Mouse (Mus musculus): Measurements from ENCODE around the gene BC004004. TPM values are rescaled to one million over a fixed set of nuclear protein-coding genes. Genes with fewer than 3 reads are reported as not detected.
A peak's percentile ranks its signal among the peaks of the same experiment; 100 is the strongest.

The BC004004 gene
- polyA plus RNA-seq, 1 experiment from 2014 or later = 62.2 TPM

DNA sequence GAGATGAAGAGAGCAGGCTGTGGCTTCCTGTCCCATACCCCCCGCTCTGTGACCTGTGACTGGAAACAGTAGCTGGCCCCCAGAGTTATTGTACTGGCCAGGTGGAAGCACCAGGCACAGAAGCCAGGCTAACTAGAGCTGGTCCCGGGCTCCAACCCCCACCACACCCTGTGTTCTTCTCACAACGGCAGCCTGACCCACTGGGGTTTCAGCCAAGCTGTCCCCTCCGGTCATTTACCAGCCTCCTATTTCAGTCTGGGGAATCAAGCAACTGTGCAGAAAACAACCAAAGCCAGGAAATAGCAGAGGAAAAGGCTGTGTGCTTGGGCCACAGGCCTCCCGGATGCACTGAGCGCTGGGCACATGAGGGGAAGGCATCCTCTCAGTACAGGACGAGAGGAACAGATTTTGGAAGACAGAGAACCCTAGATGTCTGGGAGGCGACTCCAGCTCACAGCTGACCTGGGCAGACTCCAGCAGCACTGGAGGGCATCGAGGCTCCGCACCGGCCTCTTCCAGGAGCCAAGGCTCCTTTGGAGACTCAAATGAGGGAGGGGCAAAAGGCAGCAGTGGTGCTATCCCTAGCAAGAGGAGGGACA, 70.7 kb downstream of the BC004004 start:
- Histone ChIP-seq H3K27me3 (ENCODE audit: control insufficient read depth, insufficient read depth, low read length) (no peaks in the 10 kb centered on the region), H3K27ac (ENCODE audit: low read depth, low read length) (no peak overlapping the region), H3K4me2 (ENCODE audit: low read depth) (no peak overlapping the region), H3K9me3 (ENCODE audit: control insufficient read depth, low read length) (no peaks in the 10 kb centered on the region), H3K4me3 (ENCODE audit: low read depth, low read length) (no peak overlapping the region), H3K4me1 (ENCODE audit: control insufficient read depth, insufficient read depth, low read length) (peaks cover 11% of the 10 kb centered on the region), H3K9ac (ENCODE audit: low read length) (no peak overlapping the region), H3K36me3 (ENCODE audit: control insufficient read depth, insufficient read depth, low read length) (peaks cover 24% of the 10 kb centered on the region)
- WGBS = 90% methylated on average over 11 of the region's 11 CpGs
- ATAC-seq (ENCODE audit: insufficient read depth, low FRiP score, low TSS enrichment) (no peak), DNase-seq (ENCODE audit: low spot score) (no peak)

DNA sequence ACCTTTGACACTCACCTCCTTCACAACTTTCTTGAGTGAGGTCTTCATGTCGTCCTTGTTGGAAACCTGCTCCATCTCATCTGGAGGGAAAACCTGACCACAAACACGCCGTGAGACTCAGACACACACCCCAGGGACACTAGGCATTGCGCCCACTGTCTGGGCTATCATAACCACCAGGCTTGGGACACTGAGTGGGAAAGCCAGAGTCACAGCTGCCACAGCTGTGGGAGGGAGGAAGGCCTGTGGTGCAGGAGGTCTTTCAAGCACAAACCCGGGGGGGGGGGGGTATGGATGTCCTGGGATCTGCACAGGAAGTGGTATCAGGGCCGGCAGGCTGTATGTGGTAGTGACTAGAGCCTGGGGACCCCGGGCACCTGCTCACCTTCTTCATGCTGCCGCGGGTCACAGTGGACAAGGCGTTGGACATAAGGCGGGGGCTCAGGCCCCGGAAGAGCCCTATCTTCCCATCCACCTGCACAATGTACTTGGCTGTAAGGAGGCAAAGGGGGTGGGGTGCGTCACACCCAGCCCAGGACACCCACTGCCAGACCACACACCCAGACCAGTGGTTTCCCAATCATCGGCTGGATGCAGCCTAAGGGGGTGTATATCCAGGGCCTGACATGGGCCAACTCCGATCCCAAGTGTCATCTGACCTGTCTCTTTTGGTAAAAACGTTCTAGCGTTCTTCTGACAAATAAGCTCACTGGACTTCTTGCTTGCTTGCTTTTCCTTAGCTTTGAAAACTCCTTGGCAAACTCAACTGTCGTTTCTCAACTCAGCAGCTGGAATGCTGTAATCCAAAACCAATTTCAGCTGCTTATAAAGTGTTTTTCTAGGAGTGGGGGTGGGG, 72.0 kb downstream of the BC004004 start:
- Histone ChIP-seq H3K27ac (ENCODE audit: low read depth, low read length) (no peak overlapping the region), H3K27me3 (ENCODE audit: control insufficient read depth, insufficient read depth, low read length) (no peaks in the 10 kb centered on the region), H3K9me3 (ENCODE audit: control insufficient read depth, low read length) (no peaks in the 10 kb centered on the region), H3K4me2 (ENCODE audit: low read depth) (no peak overlapping the region), H3K9ac (ENCODE audit: low read length) (no peak overlapping the region), H3K4me1 (ENCODE audit: control insufficient read depth, insufficient read depth, low read length) (peaks cover 11% of the 10 kb centered on the region), H3K36me3 (ENCODE audit: control insufficient read depth, insufficient read depth, low read length) (peaks cover 23% of the 10 kb centered on the region), H3K4me3 (ENCODE audit: low read depth, low read length) (no peak overlapping the region)
- 85% methylated on average over 17 of the region's 18 CpGs for WGBS
- ATAC-seq (ENCODE audit: insufficient read depth, low FRiP score, low TSS enrichment) = no peak
- no peak for DNase-seq (ENCODE audit: low spot score)

DNA sequence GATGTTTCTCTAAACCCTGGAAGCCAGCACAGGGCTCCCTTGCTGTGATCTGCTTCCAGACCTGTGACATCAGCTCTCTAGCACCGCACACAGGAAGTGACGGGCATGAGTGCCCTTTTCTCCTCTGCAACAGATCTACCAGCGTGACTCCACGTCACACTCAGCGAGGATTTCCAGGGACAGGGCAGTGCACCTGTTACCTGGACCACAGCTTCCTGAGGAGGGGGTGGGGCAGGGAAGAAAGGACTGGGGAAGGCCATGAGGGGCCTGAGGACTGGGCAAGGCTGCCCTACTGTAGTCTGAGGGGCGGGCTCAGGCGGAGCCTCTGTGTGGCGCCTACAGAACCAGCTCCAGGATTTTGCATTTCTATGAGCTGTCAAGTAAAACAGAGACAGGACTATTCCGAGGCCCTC, 73.0 kb downstream of the BC004004 start:
- Histone ChIP-seq H3K36me3 (ENCODE audit: control insufficient read depth, insufficient read depth, low read length) (peaks cover 18% of the 10 kb centered on the region), H3K4me2 (ENCODE audit: low read depth) (no peak overlapping the region), H3K4me3 (ENCODE audit: low read depth, low read length) (no peak overlapping the region), H3K27me3 (ENCODE audit: control insufficient read depth, insufficient read depth, low read length) (no peaks in the 10 kb centered on the region), H3K9me3 (ENCODE audit: control insufficient read depth, low read length) (no peaks in the 10 kb centered on the region), H3K4me1 (ENCODE audit: control insufficient read depth, insufficient read depth, low read length) (peaks cover 17% of the 10 kb centered on the region), H3K9ac (ENCODE audit: low read length) (no peak overlapping the region), H3K27ac (ENCODE audit: low read depth, low read length) (peak overlapping the region; percentile 36; the same call in 1 of the 2 replicates)
- WGBS = 29% methylated on average over 9 of the region's 9 CpGs
- DNase-seq (ENCODE audit: low spot score) = peak; percentile 44
- ATAC-seq (ENCODE audit: insufficient read depth, low FRiP score, low TSS enrichment) = no peak

DNA sequence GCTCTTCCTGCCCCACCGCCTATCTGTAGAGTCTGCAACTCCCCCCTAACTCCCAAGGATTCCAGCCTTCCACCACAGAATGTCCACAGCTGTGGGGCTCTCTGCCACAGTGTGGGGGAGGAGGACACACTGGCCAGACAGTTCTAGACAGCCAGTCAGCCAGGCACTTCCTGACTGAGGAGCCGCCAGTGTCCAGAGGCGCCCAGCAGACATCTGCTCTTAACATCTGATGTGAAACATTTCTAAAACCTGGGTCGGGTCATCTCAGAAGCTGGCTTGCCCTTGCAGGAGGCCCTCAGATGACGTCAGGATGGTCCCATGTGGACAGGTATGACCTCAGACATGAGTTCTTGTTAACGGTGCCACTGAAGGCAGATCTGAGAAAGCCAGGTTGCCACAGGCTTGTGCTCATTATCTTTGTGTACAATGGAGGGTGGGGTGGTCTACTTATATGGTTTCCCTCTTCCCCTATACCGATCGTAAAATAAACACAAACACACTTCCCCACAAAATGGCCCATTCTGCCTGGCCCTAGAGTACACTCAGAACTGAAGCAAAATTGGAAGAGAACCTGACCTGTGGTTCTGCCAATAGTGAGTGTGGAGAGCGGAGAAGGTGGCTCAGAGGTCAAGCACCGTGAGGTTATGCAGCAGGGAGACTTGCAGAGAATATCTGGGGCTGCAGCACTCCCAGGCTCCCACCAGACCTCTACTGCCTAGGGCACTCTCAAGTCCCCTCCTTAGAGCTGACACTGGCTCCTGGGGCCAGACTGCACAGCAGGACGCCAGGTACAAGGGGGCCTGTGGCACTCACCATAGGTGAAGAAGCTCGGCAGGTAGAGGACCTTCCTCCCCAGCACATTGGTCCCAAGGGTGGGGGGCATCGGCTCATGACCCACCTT, 73.7 kb downstream of the BC004004 start:
- Histone ChIP-seq H3K27me3 (ENCODE audit: control insufficient read depth, insufficient read depth, low read length) (no peaks in the 10 kb centered on the region), H3K9me3 (ENCODE audit: control insufficient read depth, low read length) (no peaks in the 10 kb centered on the region), H3K36me3 (ENCODE audit: control insufficient read depth, insufficient read depth, low read length) (peaks cover 16% of the 10 kb centered on the region), H3K4me3 (ENCODE audit: low read depth, low read length) (no peak overlapping the region), H3K27ac (ENCODE audit: low read depth, low read length) (peak overlapping the region; percentile 36; the same call in 1 of the 2 replicates), H3K4me1 (ENCODE audit: control insufficient read depth, insufficient read depth, low read length) (peaks cover 19% of the 10 kb centered on the region), H3K4me2 (ENCODE audit: low read depth) (no peak overlapping the region), H3K9ac (ENCODE audit: low read length) (0 out of 2 replicates have a peak overlapping the region, but pooled peaks have one; percentile 6)
- DNase-seq (ENCODE audit: low spot score) (peak; percentile 34), ATAC-seq (ENCODE audit: insufficient read depth, low FRiP score, low TSS enrichment) (no peak)
- WGBS = 41% methylated on average over 13 of the region's 13 CpGs

DNA sequence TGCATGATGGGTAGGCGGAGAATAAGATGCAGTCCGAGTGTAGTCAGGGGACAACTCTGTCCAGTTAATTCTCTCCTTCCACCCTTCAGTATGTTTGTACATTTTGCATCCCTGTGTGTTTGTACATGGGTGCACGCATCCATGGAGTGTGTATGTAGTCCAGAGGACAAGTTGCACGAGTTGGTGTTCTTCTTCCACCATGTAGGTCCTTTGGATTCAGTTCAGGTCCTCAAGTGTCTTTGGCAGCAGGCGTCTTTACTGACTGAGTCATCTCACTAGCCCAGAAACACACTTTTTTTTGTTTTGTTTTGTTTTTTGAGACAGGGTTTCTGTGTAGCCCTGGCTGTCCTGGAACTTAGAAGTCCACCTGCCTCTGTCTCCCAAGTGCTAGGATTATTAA, 74.7 kb downstream of the BC004004 start:
- ATAC-seq (ENCODE audit: insufficient read depth, low FRiP score, low TSS enrichment) (no peak), DNase-seq (ENCODE audit: low spot score) (no peak)
- 92% methylated on average over 5 of the region's 5 CpGs for WGBS
- H3K4me3 ChIP-seq (ENCODE audit: low read depth, low read length) = no peak overlapping the region
- H3K4me2 ChIP-seq (ENCODE audit: low read depth) = no peak overlapping the region
- H3K27ac ChIP-seq (ENCODE audit: low read depth, low read length) = no peak overlapping the region
- peaks cover 19% of the 10 kb centered on the region for H3K4me1 ChIP-seq (ENCODE audit: control insufficient read depth, insufficient read depth, low read length)
- no peaks in the 10 kb centered on the region for H3K9me3 ChIP-seq (ENCODE audit: control insufficient read depth, low read length)
- H3K9ac ChIP-seq (ENCODE audit: low read length) = no peak overlapping the region
- no peaks in the 10 kb centered on the region for H3K27me3 ChIP-seq (ENCODE audit: control insufficient read depth, insufficient read depth, low read length)
- peaks cover 14% of the 10 kb centered on the region for H3K36me3 ChIP-seq (ENCODE audit: control insufficient read depth, insufficient read depth, low read length)

DNA sequence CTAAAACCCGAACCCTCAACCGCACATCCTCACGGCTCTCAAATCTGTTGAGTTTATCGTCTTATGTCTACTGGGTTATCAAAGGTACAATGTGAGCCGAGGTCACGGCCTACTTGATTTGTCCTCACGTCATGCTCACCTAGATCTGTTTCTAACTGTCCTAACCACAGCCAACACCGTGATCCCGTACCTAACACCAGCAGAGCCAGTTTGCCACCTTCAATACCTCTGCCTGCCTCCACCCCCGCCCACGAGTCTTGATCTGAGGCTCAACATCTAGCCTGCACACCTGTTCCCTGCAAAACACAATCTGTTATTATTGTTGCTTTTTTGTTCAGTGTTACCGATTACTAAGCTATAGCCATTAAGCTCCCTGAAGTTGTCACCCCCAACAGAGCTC, 76.7 kb downstream of the BC004004 start:
- Histone ChIP-seq H3K4me3 (ENCODE audit: low read depth, low read length) (no peak overlapping the region), H3K4me1 (ENCODE audit: control insufficient read depth, insufficient read depth, low read length) (peaks cover 19% of the 10 kb centered on the region), H3K9me3 (ENCODE audit: control insufficient read depth, low read length) (no peaks in the 10 kb centered on the region), H3K4me2 (ENCODE audit: low read depth) (no peak overlapping the region), H3K27ac (ENCODE audit: low read depth, low read length) (no peak overlapping the region), H3K9ac (ENCODE audit: low read length) (no peak overlapping the region), H3K36me3 (ENCODE audit: control insufficient read depth, insufficient read depth, low read length) (no peaks in the 10 kb centered on the region), H3K27me3 (ENCODE audit: control insufficient read depth, insufficient read depth, low read length) (no peaks in the 10 kb centered on the region)
- ATAC-seq (ENCODE audit: insufficient read depth, low FRiP score, low TSS enrichment) = no peak
- 93% methylated on average over 12 of the region's 12 CpGs for WGBS
- no peak for DNase-seq (ENCODE audit: low spot score)

DNA sequence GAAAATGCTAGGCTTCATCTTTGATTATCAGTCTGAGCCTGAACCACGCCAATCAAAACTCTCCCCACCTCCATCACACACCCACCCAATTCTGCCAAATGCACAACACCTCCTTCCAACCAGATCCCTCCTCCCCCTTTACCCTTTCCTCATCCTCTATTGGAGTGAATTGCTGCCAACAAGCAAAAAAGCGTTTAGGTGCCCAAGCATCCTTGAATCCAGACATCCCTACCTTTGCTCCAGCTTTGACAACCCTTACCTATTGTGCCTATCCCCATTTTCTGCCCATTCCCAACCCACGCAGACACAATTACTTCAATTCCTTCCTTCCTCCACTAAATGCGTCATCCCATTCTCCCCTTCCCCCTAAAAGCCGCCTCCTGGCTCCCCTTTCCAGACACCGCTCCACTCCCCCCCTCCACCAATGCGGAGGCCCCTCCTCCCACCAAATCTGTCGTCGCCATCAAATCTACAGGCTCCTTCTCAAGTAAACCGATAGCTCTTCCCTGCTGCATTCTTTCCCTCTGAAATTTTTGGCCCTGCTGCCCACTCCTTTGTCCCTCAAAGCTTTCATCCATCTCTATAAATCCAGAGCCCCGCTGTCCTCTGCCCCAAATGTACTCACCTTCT, 78.0 kb downstream of the BC004004 start:
- Histone ChIP-seq H3K4me3 (ENCODE audit: low read depth, low read length) (peak overlapping the region; percentile 76), H3K27me3 (ENCODE audit: control insufficient read depth, insufficient read depth, low read length) (no peaks in the 10 kb centered on the region), H3K9me3 (ENCODE audit: control insufficient read depth, low read length) (no peaks in the 10 kb centered on the region), H3K9ac (ENCODE audit: low read length) (peak overlapping the region; percentile 75), H3K27ac (ENCODE audit: low read depth, low read length) (peak overlapping the region; percentile 69), H3K4me2 (ENCODE audit: low read depth) (peak overlapping the region; percentile 80), H3K4me1 (ENCODE audit: control insufficient read depth, insufficient read depth, low read length) (peaks cover 16% of the 10 kb centered on the region), H3K36me3 (ENCODE audit: control insufficient read depth, insufficient read depth, low read length) (no peaks in the 10 kb centered on the region)
- ATAC-seq (ENCODE audit: insufficient read depth, low FRiP score, low TSS enrichment) = no peak
- peak; percentile 50 for DNase-seq (ENCODE audit: low spot score)
- WGBS = 5% methylated on average over 11 of the region's 11 CpGs

DNA sequence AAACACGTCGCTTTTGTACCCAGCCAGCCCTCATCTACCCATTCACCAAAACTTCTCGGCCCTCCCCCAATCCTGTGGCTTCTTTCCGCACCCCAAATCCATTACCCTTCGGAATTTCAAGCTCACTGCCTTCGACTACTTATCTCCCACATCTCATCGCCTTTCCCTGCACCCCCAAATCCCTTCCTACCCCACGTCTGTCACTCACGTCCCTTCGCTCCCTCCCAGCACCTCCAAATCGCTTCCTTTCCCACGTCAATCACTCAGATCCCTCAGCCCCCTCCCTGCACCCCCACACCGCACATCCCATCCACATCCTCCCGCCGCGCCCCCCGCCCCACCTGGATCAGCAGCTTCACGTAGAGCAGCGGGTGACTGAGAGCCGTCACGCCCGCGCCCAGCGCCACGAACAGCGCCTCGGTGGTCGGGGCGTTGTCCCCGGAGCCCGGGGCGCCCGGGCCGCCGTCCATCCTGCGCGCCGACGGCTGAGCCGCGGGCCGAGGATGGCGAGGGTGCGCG, 78.6 kb downstream of the BC004004 start:
- under 1% methylated on average over 44 of the region's 45 CpGs for WGBS
- no peak; the same call in none of the 2 replicates for ATAC-seq (ENCODE audit: insufficient read depth, low FRiP score, low TSS enrichment)
- H3K36me3 ChIP-seq (ENCODE audit: control insufficient read depth, insufficient read depth, low read length) = no peaks in the 10 kb centered on the region
- H3K27ac ChIP-seq (ENCODE audit: low read depth, low read length) = peak overlapping the region; percentile 69
- H3K9ac ChIP-seq (ENCODE audit: low read length) = peak overlapping the region; percentile 75
- peak overlapping the region; percentile 76 for H3K4me3 ChIP-seq (ENCODE audit: low read depth, low read length)
- H3K4me2 ChIP-seq (ENCODE audit: low read depth) = peak overlapping the region; percentile 80
- no peaks in the 10 kb centered on the region for H3K9me3 ChIP-seq (ENCODE audit: control insufficient read depth, low read length)
- no peaks in the 10 kb centered on the region for H3K27me3 ChIP-seq (ENCODE audit: control insufficient read depth, insufficient read depth, low read length)
- H3K4me1 ChIP-seq (ENCODE audit: control insufficient read depth, insufficient read depth, low read length) = peaks cover 11% of the 10 kb centered on the region
- no peak for DNase-seq (ENCODE audit: low spot score)
